Mouse (Mus musculus) 3134 (cell line): Measurements from ENCODE around the gene Ergic1.

Experiments
- DNase-seq: peaks from one replicate; pipeline ENCODE4 v3.0.0-alpha.2; 2011; ENCODE audit warnings: low spot score; ENCODE audit not compliant: insufficient read length; ENCODE audit errors: extremely low read depth

The Ergic1 gene

GRCm38 (mm10) chr17:26620292-26620691 is 59.0 kb downstream of the Ergic1 start:
- DNase-seq: no peak

GRCm38 (mm10) chr17:26620786-26621766 is 59.8 kb downstream of the Ergic1 start:
- DNase-seq: peak; percentile 89

GRCm38 (mm10) chr17:26621912-26622311 is 60.6 kb downstream of the Ergic1 start:
- no peak for DNase-seq

GRCm38 (mm10) chr17:26623991-26624390 is 62.7 kb downstream of the Ergic1 start:
- DNase-seq: no peak

GRCm38 (mm10) chr17:26624999-26625398 is 63.7 kb downstream of the Ergic1 start:
- no peak for DNase-seq

- DNase-seq: no peak
Measured at GRCm38 (mm10) chr17:26625521-26626010, 64.3 kb downstream of the Ergic1 start.

GRCm38 (mm10) chr17:26628479-26628878 is 67.2 kb downstream of the Ergic1 start:
- no peak for DNase-seq

- no peak for DNase-seq
Measured at GRCm38 (mm10) chr17:26628936-26629335, 67.6 kb downstream of the Ergic1 start.

- peak; percentile 64 for DNase-seq
Measured at GRCm38 (mm10) chr17:26631811-26632327, 70.6 kb downstream of the Ergic1 start.

- no peak for DNase-seq
Measured at GRCm38 (mm10) chr17:26633186-26633585, 71.9 kb downstream of the Ergic1 start.

GRCm38 (mm10) chr17:26633926-26634325 is 72.6 kb downstream of the Ergic1 start:
- no peak for DNase-seq

- no peak for DNase-seq
Measured at GRCm38 (mm10) chr17:26634539-26634938, 73.2 kb downstream of the Ergic1 start.

- no peak for DNase-seq
Measured at GRCm38 (mm10) chr17:26635951-26636350, 74.7 kb downstream of the Ergic1 start.

GRCm38 (mm10) chr17:26637851-26638250 is 76.6 kb downstream of the Ergic1 start:
- no peak for DNase-seq

GRCm38 (mm10) chr17:26638655-26639054 is 77.4 kb downstream of the Ergic1 start:
- DNase-seq: peak; percentile 59

GRCm38 (mm10) chr17:26639791-26640190 is 78.5 kb downstream of the Ergic1 start:
- DNase-seq: no peak

GRCm38 (mm10) chr17:26640286-26640740 is 79.0 kb downstream of the Ergic1 start:
- DNase-seq: no peak

- no peak for DNase-seq
Measured at GRCm38 (mm10) chr17:26643456-26643855, 82.2 kb downstream of the Ergic1 start.

GRCm38 (mm10) chr17:26643993-26644392 is 82.7 kb downstream of the Ergic1 start:
- no peak for DNase-seq

- no peak for DNase-seq
Measured at GRCm38 (mm10) chr17:26644509-26645410, 83.5 kb downstream of the Ergic1 start.

- DNase-seq: no peak
Measured at GRCm38 (mm10) chr17:26645411-26645854, 84.1 kb downstream of the Ergic1 start.
